Mouse (Mus musculus): ENCODE measurements around the gene Cpsf4. TPM values are rescaled to one million over a fixed set of nuclear protein-coding genes. Genes with fewer than 3 reads are reported as not detected.
"Not testable (repeated sequence)": the region's sequence is repeated elsewhere in the genome, so short reads cannot be mapped to it uniquely, and the experiment has no call there.

Gene Cpsf4
- total RNA-seq, 2 experiments from 2014 or later, result 20.6 to 37.8 TPM

- 0 out of 2 replicates have a peak, but pooled peaks have one; percentile 14 for ATAC-seq (replicated peaks; ENCODE audit: poor library complexity)
These were observed 11.5 kb downstream of the Cpsf4 start for GRCm38 (mm10) chr5:145178461-145178980.

- peak; percentile 35; the same call in 1 of the 2 replicates for ATAC-seq (replicated peaks; ENCODE audit: poor library complexity)
These were observed 18.2 kb downstream of the Cpsf4 start for GRCm38 (mm10) chr5:145185244-145185643.

GRCm38 (mm10) chr5:145189416-145189815 lies 22.4 kb downstream of the Cpsf4 start:
- no peak for ATAC-seq (replicated peaks; ENCODE audit: poor library complexity)

GRCm38 (mm10) chr5:145190373-145190772 lies 23.4 kb downstream of the Cpsf4 start:
- peak; percentile 33 for ATAC-seq (replicated peaks; ENCODE audit: poor library complexity)

- peak; percentile 95 for ATAC-seq (replicated peaks; ENCODE audit: poor library complexity)
These were observed 24.1 kb downstream of the Cpsf4 start for GRCm38 (mm10) chr5:145190875-145191798.

- ATAC-seq (replicated peaks; ENCODE audit: poor library complexity), result no peak
These were observed 24.9 kb downstream of the Cpsf4 start, which contains the start of gene Atp5j2 for GRCm38 (mm10) chr5:145191962-145192361. Atp5j2 (minus strand) TSS chr5:145192062.

GRCm38 (mm10) chr5:145200387-145200786 lies 33.4 kb downstream of the Cpsf4 start:
- ATAC-seq (replicated peaks; ENCODE audit: poor library complexity), result no peak

- ATAC-seq (replicated peaks; ENCODE audit: poor library complexity), result peak; percentile 61
These were observed 34.4 kb downstream of the Cpsf4 start, which contains the start of gene Zkscan14 for GRCm38 (mm10) chr5:145201321-145201991. Zkscan14 (minus strand) TSS chr5:145201868.

GRCm38 (mm10) chr5:145202446-145202845 lies 35.4 kb downstream of the Cpsf4 start:
- ATAC-seq (replicated peaks; ENCODE audit: poor library complexity), result no peak

GRCm38 (mm10) chr5:145203936-145204691 lies 37.1 kb downstream of the Cpsf4 start, which contains the start of gene Zkscan5:
Zkscan5 (plus strand) TSS chr5:145204562.
- ATAC-seq (replicated peaks; ENCODE audit: poor library complexity), result peak; percentile 77

GRCm38 (mm10) chr5:145205041-145205440 lies 38.0 kb downstream of the Cpsf4 start:
- ATAC-seq (replicated peaks; ENCODE audit: poor library complexity), result no peak

GRCm38 (mm10) chr5:145207385-145207784 lies 40.4 kb downstream of the Cpsf4 start:
- ATAC-seq (replicated peaks; ENCODE audit: poor library complexity), result no peak

- no peak for ATAC-seq (replicated peaks; ENCODE audit: poor library complexity)
These were observed 40.9 kb downstream of the Cpsf4 start for GRCm38 (mm10) chr5:145207954-145208353.

- ATAC-seq (replicated peaks; ENCODE audit: poor library complexity), result not testable (repeated sequence)
These were observed 41.4 kb downstream of the Cpsf4 start for GRCm38 (mm10) chr5:145208391-145208790.

GRCm38 (mm10) chr5:145211340-145211739 lies 44.3 kb downstream of the Cpsf4 start:
- ATAC-seq (replicated peaks; ENCODE audit: poor library complexity), result no peak

GRCm38 (mm10) chr5:145212216-145212615 lies 45.2 kb downstream of the Cpsf4 start:
- ATAC-seq (replicated peaks; ENCODE audit: poor library complexity), result no peak

GRCm38 (mm10) chr5:145213505-145213904 lies 46.5 kb downstream of the Cpsf4 start:
- ATAC-seq (replicated peaks; ENCODE audit: poor library complexity), result 0 out of 2 replicates have a peak, but pooled peaks have one; percentile 20

GRCm38 (mm10) chr5:145214679-145215078 lies 47.7 kb downstream of the Cpsf4 start:
- peak; percentile 79 for ATAC-seq (replicated peaks; ENCODE audit: poor library complexity)

GRCm38 (mm10) chr5:145217746-145218145 lies 50.7 kb downstream of the Cpsf4 start:
- ATAC-seq (replicated peaks; ENCODE audit: poor library complexity), result no peak

- ATAC-seq (replicated peaks; ENCODE audit: poor library complexity), result no peak
These were observed 51.2 kb downstream of the Cpsf4 start for GRCm38 (mm10) chr5:145218206-145218605.

All from megakaryocyte progenitor cell, adult 5-6 weeks (primary cell).